8 mouse cellular contexts compared by ENCODE assay signal in genomic region chr1:51290634-51291033, GRCm38 (mm10). TPM values are rescaled to one million over a fixed set of nuclear protein-coding genes. Genes with fewer than 3 reads are reported as not detected.
DNase-seq lines count a peak whose midpoint lies in the region; ATAC-seq and TF ChIP-seq lines count a peak whose summit lies in the region.

No protein-coding gene starts in this region.

- H3K27ac ChIP-seq in kidney, adult 2 months (ENCODE audit: insufficient read depth, low read depth, low read length): peak overlapping the region; percentile 88

- H3K36me3 ChIP-seq in kidney, adult 2 months (ENCODE audit: control insufficient read depth, insufficient read depth, low read length): no peaks in the 10 kb centered on the region

- no peak for TF ChIP-seq CTCF in kidney, adult 2 months (conservative IDR thresholded peaks at IDR 0.05; ENCODE audit: insufficient read depth, insufficient read length, low read depth, low read length)

- ATAC-seq in monocyte, adult 5-6 weeks (replicated peaks; ENCODE audit: insufficient number of reproducible peaks, low FRiP score, low TSS enrichment, poor library complexity, severe bottlenecking): no peak

- H3K27me3 ChIP-seq in kidney, adult 2 months (replicated peaks; ENCODE audit: control insufficient read depth, insufficient read depth, low read length): no peaks in the 10 kb centered on the region

- no peak for TF ChIP-seq POLR2A in kidney, adult 2 months (IDR thresholded peaks at IDR 0.05; ENCODE audit: low read depth, low read length)

- DNase-seq in adrenal gland, adult (ENCODE audit: inconsistent age in 2 of 2, low spot score in 1 of 2): peak; percentile 21 to 70
- DNase-seq in adrenal gland, adult 8-10 months: no peak
- DNase-seq in retina, postnatal 1 day: peak; percentile 39
- DNase-seq in retina, embryonic 14.5 days (ENCODE audit: low spot score): no peak
- DNase-seq in kidney, adult 2 months: peak; percentile 49
- peak; percentile 69 for DNase-seq in lung, postnatal 14 days
- DNase-seq in urinary bladder, adult 18-20 months (ENCODE audit: low spot score in 2 of 2): no peak

- peak overlapping the region; percentile 55 for H3K4me3 ChIP-seq in kidney, adult 2 months (ENCODE audit: insufficient read depth, low read depth, low read length)

- peaks cover 4% of the 10 kb centered on the region for H3K4me1 ChIP-seq in kidney, adult 2 months (ENCODE audit: control insufficient read depth, insufficient read depth, low read length)

- 45% methylated on average over 4 of the region's 4 CpGs for WGBS in kidney, adult 2 months

RNA-seq across cellular contexts. Expression of gene Cavin2, which starts 1.7 kb away (rescaled TPM):
- 10 to 100 TPM; 31.3 to 69.1 (median 42.0) TPM for total RNA-seq in adrenal gland, adult 8-10 months (2022)
- 20.9 TPM in 2 replicates for polyA plus RNA-seq in kidney, adult 2 months (2012; rRNA removed)
- 1.8 to 24.1 TPM (median 1.9 TPM) in 3 replicates for total RNA-seq in monocyte, adult 5-6 weeks (2017)

Comparison
In these comparisons a context has a peak if more than half of its experiments do, and no peak if none do; other contexts are left out.
1. DNase-seq: peak in adrenal gland, adult (2 of 2), retina, postnatal 1 day (single experiment), kidney, adult 2 months (single experiment) and lung, postnatal 14 days (single experiment); none in adrenal gland, adult 8-10 months (single experiment), retina, embryonic 14.5 days (single experiment) and urinary bladder, adult 18-20 months (0 of 2).